Mouse (Mus musculus): ENCODE measurements around the gene Map3k13.
"Not testable (repeated sequence)": the region's sequence is repeated elsewhere in the genome, so short reads cannot be mapped to it uniquely, and the experiment has no call there.

Gene Map3k13

GRCm38 (mm10) chr16:21807786-21808185 is 13.6 kb downstream of the Map3k13 start:
- DNase-seq (ENCODE audit: low spot score), result not testable (repeated sequence)

GRCm38 (mm10) chr16:21813164-21813834 is 19.2 kb downstream of the Map3k13 start:
- no peak for DNase-seq (ENCODE audit: low spot score)

DNA sequence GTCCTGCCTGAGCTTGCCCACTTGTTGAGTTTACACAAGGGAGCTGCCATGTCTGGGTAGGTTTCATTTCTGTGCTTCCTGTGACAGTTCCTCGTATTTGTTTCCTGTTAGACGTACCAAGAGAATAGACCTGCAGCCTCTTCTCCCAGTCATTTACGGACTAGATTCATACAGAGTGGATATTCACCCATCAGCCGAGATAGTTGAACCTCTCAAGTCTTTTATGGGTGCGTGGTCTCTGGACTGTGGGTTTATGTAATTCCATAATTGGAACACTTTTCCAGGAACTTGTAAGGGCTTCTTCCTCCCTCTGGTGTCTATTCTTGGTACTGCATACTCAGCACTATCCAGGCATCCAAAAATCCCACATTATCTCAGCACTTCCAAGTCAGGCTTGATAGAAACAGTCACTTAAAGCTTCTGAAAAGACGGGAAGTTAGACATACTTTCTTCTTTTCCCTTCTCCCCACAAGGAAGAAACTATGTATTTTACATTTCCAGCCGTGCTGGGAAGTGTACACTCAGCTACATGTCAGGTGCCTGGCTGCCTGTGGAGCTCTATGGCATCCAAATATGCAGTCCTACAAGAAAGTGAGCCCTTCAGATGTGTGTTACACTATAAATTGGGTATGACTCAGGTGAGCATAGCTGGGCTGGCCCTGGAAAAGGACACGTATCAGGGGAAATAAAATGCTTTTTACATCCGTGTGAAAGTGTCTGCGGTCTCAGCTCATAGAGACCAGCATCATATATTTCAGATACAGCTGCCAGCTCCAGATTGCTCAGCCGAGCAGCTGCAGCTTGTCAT is 20.9 kb downstream of the Map3k13 start:
- no peak for DNase-seq (ENCODE audit: low spot score)

DNA sequence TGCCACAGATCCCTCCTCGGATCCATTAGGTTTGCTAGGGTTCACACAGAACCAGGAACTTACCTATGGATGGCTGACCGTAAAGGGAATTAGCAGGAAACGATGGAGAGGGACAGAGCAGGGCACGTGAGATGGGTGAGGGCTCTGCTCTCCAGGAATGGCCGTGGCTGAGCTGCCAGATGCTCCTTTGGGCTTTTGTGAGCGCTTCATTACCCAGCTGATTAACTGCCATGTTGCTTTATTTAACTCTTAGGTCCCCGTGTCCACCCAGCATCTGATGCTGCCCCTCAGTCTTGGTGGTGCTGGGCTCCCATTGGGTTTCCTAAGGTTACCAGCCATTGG is 21.5 kb downstream of the Map3k13 start:
- DNase-seq (ENCODE audit: low spot score), result no peak

DNA sequence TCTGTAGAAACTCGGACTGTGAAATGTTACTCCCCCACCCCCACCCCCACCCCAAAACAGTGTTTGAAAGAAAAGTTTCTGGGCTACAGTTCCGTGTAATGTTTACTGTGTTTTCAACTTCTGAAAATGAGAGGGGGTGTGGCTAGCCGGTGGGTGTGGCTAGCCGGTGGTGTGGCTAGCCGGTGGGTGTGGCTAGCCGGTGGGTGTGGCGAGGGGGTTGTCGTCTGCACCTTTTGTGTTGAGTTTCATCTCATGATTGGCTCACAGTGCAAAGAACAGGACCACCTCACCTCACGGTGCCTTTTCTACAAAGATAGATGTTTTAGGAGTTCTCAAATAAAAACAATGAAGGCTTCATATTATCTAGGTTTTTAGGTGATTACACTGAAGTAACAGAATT is 24.0 kb downstream of the Map3k13 start:
- peak; percentile 50 for DNase-seq (ENCODE audit: low spot score)

DNA sequence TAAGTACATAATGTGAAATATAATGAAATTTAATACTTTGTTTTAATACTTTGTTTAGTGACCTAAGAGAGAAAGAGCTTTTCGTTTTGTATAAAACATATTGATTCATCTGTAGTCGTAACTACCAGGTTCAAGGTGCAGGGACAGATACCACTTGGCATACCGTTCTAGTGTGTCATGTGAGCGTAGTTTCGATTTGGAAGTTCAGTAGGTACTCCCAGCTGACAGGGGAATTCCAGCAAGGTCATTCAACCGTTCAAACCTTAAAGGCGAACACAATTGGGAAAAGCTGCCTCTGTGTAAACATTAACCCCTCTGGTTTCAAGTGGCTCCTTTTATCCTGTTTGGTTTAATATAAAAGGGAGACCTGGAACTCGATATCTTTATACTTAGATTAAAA is 24.5 kb downstream of the Map3k13 start:
- DNase-seq (ENCODE audit: low spot score), result no peak

DNA sequence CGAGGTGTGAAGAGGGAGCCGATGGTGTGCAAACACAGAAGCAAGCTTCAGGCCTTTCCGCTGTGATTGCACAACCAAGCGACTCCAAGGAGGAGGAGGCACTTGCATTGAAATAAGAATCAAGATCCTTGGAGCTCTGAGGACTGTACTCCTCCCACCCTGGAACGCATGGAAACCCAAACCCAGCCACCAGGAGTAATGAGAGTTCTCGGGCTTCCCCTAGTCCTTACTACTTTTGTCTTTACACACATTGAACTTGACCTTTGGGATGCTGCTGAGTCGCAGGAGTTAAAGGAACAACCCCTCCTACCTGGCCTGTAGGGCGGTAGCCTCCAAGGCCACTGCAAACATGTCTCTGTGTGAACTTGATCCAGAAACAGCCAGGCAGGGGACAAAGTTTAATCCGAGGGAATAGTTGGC is 31.5 kb downstream of the Map3k13 start:
- no peak for DNase-seq (ENCODE audit: low spot score)

DNA sequence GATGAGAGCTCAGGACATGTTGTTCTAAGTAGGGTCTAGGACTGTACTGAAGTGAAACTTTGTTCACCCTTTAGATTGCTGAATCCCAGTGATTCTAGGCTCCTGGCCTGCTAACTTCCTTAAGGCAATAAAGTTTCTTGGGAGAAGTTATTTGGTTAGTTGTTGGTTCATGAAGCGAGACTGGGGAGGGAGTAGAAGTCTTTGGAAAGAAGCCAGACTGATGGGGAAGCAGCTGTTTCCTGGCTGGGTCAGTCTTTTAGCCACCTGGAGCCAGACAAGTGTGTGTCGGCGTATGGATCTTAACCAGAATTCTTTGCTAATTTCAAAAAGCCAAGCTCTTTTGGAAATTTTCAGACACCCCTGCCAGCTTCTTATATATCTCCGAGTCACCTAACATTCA is 33.0 kb downstream of the Map3k13 start:
- no peak for DNase-seq (ENCODE audit: low spot score)

DNA sequence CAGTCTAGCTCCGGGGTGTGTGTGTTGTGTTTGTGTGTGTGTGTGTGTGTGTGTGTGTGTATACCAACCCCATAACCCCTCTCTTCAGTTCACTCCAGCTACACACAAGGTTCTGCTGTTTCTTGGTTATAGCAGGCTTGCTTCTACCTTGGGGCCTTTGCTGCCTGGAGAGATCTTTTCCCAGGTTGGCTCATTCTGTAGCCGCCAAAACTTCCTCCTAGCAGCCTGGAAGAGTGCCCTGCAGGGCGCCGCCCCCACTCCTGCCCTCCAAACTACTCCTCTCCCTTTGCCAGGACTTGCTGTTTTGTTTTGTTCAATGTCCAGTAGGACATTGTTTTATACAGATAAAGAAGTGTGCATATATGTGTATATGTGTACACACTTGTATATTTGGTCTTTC is 33.4 kb downstream of the Map3k13 start:
- DNase-seq (ENCODE audit: low spot score), result peak; percentile 21

DNA sequence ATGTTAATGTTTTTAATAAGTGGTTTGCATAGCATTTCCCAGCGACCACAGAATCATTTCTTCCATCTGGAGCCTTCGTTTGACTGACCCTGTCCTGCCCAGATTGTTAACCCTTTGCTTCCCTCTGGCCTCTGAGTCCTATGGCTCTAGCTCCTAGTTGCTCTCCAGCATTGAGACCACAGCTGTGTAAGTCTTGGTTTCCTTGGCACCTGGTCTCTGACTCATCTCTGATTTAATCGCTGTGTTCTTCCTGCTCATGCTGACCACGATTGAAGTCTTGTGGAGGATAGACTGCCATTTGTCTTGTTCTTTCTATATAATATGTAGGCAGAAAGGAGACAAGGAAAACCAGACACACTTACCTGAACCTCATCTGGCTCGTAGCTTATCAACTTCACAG is 35.6 kb downstream of the Map3k13 start:
- no peak for DNase-seq (ENCODE audit: low spot score)

DNA sequence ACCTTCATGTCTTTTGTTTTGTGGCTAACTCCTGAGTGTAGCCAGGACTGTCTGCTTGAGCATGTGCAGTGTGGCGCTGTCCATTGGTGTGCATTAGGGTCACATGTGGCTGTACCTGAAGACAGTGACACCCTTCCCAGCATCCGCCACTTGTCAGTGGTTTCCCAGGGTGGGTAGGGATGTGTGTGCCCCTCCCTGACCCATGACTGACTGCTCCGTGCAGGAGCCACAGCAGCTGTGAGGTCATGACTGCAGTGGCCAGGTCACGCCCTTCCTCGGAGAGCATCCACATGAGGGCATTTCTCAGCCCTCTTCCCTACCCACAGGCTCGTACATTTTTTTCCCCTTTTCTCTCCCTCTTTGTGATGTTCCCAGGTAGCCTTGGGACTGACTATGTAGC is 36.6 kb downstream of the Map3k13 start:
- no peak for DNase-seq (ENCODE audit: low spot score)

- no peak for DNase-seq (ENCODE audit: low spot score)
These were observed 37.6 kb downstream of the Map3k13 start for GRCm38 (mm10) chr16:21831764-21832163.

- DNase-seq (ENCODE audit: low spot score), result no peak
These were observed 39.3 kb downstream of the Map3k13 start for GRCm38 (mm10) chr16:21833469-21833868.

DNA sequence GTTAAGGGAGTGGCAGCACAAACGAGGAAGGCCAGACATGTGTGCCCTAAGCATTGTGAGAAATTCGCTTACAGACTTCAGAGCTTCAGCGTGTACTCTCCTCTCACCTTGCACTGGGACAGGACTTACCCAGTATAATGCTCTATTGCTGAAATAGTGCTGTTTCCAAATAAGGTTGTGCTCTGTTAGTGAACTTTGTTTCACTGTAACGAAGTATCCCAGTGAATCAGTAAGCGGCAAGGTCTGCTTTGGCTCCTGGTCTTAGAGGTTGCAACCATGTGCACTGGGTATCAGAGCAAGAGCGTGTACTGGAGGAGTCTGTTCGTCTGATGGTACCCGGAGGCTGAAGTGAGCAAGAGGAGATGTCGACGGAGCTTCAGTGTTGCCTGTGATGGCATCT is 39.8 kb downstream of the Map3k13 start:
- no peak for DNase-seq (ENCODE audit: low spot score)

- DNase-seq (ENCODE audit: low spot score), result no peak
These were observed 40.9 kb downstream of the Map3k13 start for GRCm38 (mm10) chr16:21834866-21835583.

DNA sequence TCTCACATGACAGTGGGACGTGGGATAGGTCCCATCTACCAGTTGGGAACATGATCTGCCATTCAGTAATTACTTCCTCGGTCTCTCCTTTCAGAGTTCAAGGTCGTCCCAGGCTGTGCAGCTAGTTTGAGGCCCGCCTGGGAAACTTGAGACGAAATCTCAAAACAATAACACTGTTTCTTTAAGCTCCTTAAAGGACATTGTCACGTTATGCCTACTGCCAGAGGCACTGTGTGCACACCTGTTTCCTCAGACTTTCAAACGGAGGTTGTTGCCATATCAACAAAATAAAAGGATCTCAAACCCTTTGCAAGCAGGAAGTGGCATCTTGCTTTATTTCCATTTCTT is 41.4 kb downstream of the Map3k13 start:
- DNase-seq (ENCODE audit: low spot score), result no peak

GRCm38 (mm10) chr16:21836311-21837072 is 42.3 kb downstream of the Map3k13 start:
- no peak for DNase-seq (ENCODE audit: low spot score)

- no peak for DNase-seq (ENCODE audit: low spot score)
These were observed 43.5 kb downstream of the Map3k13 start for GRCm38 (mm10) chr16:21837694-21838093.

GRCm38 (mm10) chr16:21845800-21846671 is 51.9 kb downstream of the Map3k13 start:
- peak; percentile 29 for DNase-seq (ENCODE audit: low spot score)

DNA sequence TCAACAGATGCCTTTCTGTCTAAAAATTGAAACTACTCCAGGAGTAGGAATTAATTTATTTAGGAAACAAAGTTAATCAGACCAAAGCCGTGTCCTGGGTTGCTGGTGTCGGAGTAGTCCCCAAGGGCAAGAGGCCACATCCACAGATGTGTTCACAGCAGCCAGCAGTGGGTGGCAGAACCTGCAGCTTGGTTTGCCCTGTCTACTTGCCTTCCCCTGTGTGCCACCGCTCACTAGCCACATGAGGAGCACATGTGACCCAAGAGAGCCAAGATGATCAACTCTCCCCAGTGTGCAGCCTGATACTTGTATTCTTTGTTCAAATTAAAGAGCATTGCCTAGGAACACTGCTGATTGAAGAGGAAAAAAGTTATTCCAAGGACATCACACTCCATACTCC is 54.3 kb downstream of the Map3k13 start:
- no peak for DNase-seq (ENCODE audit: low spot score)

DNA sequence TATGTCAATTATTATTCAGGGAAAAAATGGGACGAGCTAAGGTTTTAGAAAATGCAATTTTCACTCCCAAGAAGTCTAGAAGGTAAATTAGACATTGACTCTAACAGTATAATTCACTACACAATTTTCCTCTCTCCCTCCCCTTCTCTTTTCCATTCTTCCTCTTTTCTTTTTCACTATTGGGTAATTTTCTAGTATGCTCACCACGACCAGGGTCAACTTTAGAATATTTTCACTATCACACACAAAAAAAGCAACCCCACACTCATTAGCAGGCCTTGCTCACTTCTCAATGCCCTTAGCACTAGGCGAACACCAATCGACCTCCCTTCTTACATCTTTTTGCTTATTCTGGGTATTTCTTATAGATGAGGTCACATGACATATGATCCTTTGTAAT is 54.7 kb downstream of the Map3k13 start:
- no peak for DNase-seq (ENCODE audit: low spot score)
